Mouse (Mus musculus) left cerebral cortex, adult 18-20 months (tissue): ENCODE results near the gene Ifi202b. TPM values are rescaled to one million over a fixed set of nuclear protein-coding genes. Genes with fewer than 3 reads are reported as not detected.
A peak's percentile ranks its signal among the peaks of the same experiment; 100 is the strongest.
"Not testable (repeated sequence)": the region's sequence is repeated elsewhere in the genome, so short reads cannot be mapped to it uniquely, and the experiment has no call there.

Experiments used
- DNase-seq, 2 experiments: peaks; one replicate each; pipeline ENCODE4 v3.0.0; 2021 to 2022; ENCODE audit warnings: low spot score in 2 of 2, mixed read lengths in 1 of 2
- long read RNA-seq, 2 experiments: library from polyadenylated mRNA; stranded (forward); transcript quantifications; one replicate each; pipeline ENCODE4 v2.0.0; 2021
- total RNA-seq, 2 experiments: library from RNA; stranded (reverse); gene quantifications; 2 replicates each; pipeline ENCODE4 v1.2.3; 2021

Gene Ifi202b
- not detected for total RNA-seq
- long read RNA-seq, experiment 1: 0 reads
- long read RNA-seq, experiment 2: 0 reads

GRCm38 (mm10) chr1:173982694-173983305 is at the start of gene Ifi202b:
Gene Ifi202b (minus strand): TSS chr1:173982744.
- not testable (repeated sequence) for DNase-seq

GRCm38 (mm10) chr1:174031698-174032097 is 49.2 kb upstream of the Ifi202b start, which contains the start of gene Ifi205:
Gene Ifi205 (minus strand): TSS chr1:174031810.
- DNase-seq: no peak

- DNase-seq: not testable (repeated sequence)
Observed at GRCm38 (mm10) chr1:174007050-174007449, 24.5 kb upstream of the Ifi202b start.

GRCm38 (mm10) chr1:174004352-174005109 is 22.0 kb upstream of the Ifi202b start:
- DNase-seq: not testable (repeated sequence)

- DNase-seq: no peak
Observed at GRCm38 (mm10) chr1:173995003-173995402, 12.5 kb upstream of the Ifi202b start.

- not testable (repeated sequence) for DNase-seq
Observed at GRCm38 (mm10) chr1:173981038-173981437, 1.5 kb downstream of the Ifi202b start.

- DNase-seq: no peak
Observed at GRCm38 (mm10) chr1:173977622-173978021, 4.9 kb downstream of the Ifi202b start.

- DNase-seq: peak; percentile 2 to 23
Observed at GRCm38 (mm10) chr1:173973111-173973510, 9.4 kb downstream of the Ifi202b start.

- not testable (repeated sequence) for DNase-seq
Observed at GRCm38 (mm10) chr1:173961491-173961890, 21.1 kb downstream of the Ifi202b start.

GRCm38 (mm10) chr1:173959998-173960397 is 22.5 kb downstream of the Ifi202b start:
- not testable (repeated sequence) for DNase-seq

GRCm38 (mm10) chr1:173955839-173956527 is 26.6 kb downstream of the Ifi202b start:
- DNase-seq: not testable (repeated sequence)

- DNase-seq: no peak
Observed at GRCm38 (mm10) chr1:173955071-173955796, 27.3 kb downstream of the Ifi202b start.

- DNase-seq: no peak
Observed at GRCm38 (mm10) chr1:173953563-173953962, 29.0 kb downstream of the Ifi202b start.

GRCm38 (mm10) chr1:173949044-173949443 is 33.5 kb downstream of the Ifi202b start:
- not testable (repeated sequence) for DNase-seq

GRCm38 (mm10) chr1:173942780-173943066 is 39.8 kb downstream of the Ifi202b start:
- not testable (repeated sequence) for DNase-seq

- DNase-seq: not testable (repeated sequence)
Observed at GRCm38 (mm10) chr1:173941924-173942779, 40.4 kb downstream of the Ifi202b start, which contains the start of the genes Mndal and Ifi203. Gene Mndal (minus strand): TSS chr1:173942491. Gene Ifi203 (minus strand): TSS chr1:173942672.

- not testable (repeated sequence) for DNase-seq
Observed at GRCm38 (mm10) chr1:173941522-173941921, 41.0 kb downstream of the Ifi202b start.

GRCm38 (mm10) chr1:173919279-173919678 is 63.3 kb downstream of the Ifi202b start:
- not testable (repeated sequence) for DNase-seq

- DNase-seq: no peak
Observed at GRCm38 (mm10) chr1:173914559-173914958, 68.0 kb downstream of the Ifi202b start.

GRCm38 (mm10) chr1:173913256-173913791 is 69.2 kb downstream of the Ifi202b start:
- DNase-seq: not testable (repeated sequence)
